Mouse (Mus musculus) regulatory T cell (primary cell): Measurements from ENCODE around the gene Ppp2r5a.

Experiments used
- in situ Hi-C: fragments of 300-600 bp; cut with MboI, MseI; formaldehyde crosslinking; loops from one replicate; pipeline ENCODE4 v1.15.1; 2025; ENCODE audit warnings: high pct_unique_total_duplicates

Gene Ppp2r5a

GRCm38 (mm10) chr1:191327258-191327657 lies 75.8 kb downstream of the Ppp2r5a start:
- in situ Hi-C loops: loop anchor here (10.0 to 25.0 kb wide), 2 partner anchors 210 to 498 kb away; partner anchors contain the start of gene Nek2

- in situ Hi-C loops: loop anchor here (10.0 to 25.0 kb wide), 2 partner anchors 211 to 498 kb away; partner anchors contain the start of gene Nek2
Measured at GRCm38 (mm10) chr1:191326233-191326882, 76.7 kb downstream of the Ppp2r5a start.

GRCm38 (mm10) chr1:191325726-191326232 lies 77.3 kb downstream of the Ppp2r5a start, which contains the start of gene Tmem206:
Tmem206 (plus strand) TSS chr1:191325912.
- in situ Hi-C loops: loop anchor here (10.0 to 25.0 kb wide), 2 partner anchors 212 to 499 kb away; partner anchors contain the start of gene Nek2

DNA sequence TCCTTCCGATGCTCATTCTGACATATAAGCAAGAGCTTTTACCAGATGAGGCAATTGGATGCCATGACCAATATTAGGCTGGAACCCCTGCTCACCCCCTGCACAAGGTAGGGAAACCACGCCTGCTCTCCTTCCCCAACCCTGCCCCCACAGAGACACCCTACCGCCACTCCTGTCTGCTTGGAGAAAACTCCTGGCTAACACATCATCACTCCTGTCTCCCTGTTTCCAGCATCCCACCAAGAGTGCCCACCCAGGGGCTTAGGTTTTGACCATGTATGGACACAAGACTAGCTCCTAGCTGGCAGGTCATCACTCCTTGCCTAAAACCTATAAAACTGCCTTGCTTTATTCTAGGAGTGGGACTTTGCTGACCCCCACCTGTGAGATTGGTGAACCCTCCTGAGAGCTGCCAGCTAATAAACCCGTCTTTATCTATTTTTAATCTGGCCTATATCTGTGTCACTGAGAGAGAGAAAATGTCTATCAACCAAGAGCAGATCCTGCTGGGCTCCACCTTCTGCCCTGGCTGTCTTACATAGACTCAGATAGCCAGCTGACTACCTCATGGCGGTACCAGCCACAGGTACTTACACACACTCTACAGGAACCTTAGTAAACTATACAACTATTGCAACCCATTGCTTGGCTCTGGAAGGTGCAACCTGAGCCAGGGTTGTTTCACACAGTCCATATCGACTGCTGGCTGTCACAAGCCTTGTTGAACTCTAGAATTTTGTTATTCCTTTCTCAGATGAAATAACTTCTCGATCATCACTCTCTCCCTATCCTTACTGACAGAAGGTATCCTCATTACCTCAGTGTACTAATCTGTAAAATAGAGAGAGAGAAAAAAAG lies 78.1 kb downstream of the Ppp2r5a start:
- in situ Hi-C loops: loop anchor here (10.0 to 25.0 kb wide), 2 partner anchors 212 to 500 kb away; partner anchors contain the start of gene Nek2

GRCm38 (mm10) chr1:191323381-191323780 lies 79.7 kb downstream of the Ppp2r5a start:
- in situ Hi-C loops: loop anchor here (10.0 kb wide), 1 partner anchor 501 kb away; the partner anchor contains the start of gene Nek2

- in situ Hi-C loops: no loop called here
Measured at GRCm38 (mm10) chr1:191318686-191319085, 84.4 kb downstream of the Ppp2r5a start.

DNA sequence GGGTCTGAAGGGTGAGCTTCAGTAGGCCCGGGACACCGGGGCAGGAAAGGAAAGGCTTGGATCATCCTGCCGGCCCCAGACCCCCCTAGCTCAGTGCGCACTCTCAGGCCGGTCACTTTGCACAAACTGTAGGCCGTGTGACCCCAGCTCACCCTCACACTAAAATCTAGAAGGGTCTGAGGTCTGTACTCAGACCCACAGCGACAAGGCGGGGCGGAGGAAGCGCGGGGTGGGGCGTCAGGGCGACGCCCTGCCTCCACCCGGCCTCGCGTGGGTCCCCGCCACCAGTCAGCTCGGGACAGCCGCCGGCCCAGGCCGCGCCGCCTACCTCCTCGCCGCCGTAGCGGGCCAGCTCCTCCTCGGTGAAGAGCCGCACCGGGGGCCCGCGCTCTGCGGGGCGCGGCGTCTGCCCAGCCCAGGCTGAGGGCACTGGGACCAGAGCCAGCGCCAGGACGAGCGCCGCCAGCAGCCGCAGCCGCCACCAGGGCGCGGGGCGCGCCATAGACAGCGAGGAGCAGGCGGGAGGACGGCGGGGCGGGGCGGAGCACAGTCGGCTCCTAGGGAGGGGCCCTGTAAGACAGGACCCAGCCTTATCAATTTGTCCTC lies 85.4 kb downstream of the Ppp2r5a start, which contains the start of gene Nenf:
Gene Nenf (minus strand): TSS at position 604 of the 606 bp plus-strand sequence.
- in situ Hi-C loops: no loop called here

GRCm38 (mm10) chr1:191316818-191317217 lies 86.3 kb downstream of the Ppp2r5a start:
- in situ Hi-C loops: no loop called here

- in situ Hi-C loops: no loop called here
Measured at GRCm38 (mm10) chr1:191313926-191314325, 89.1 kb downstream of the Ppp2r5a start.

DNA sequence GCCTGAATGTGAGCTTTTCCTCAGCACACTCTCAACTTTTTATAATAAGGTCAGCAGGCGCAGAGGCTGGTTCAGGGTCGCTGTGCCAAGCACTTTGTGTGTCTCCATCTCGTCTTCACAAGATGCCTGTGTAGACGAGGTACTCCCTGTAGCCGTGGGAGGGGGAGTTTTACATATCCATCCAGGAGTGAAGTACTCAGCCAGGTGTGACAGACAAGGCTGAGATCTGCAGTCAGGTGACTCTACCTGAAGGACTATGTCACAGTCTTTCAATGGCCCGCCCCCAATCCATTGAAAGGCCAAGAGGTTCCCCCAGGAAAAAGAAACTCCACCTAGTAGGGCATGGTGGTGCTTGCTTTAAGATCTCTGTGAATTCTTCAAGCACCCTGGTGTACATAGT lies 89.9 kb downstream of the Ppp2r5a start:
- in situ Hi-C loops: no loop called here

DNA sequence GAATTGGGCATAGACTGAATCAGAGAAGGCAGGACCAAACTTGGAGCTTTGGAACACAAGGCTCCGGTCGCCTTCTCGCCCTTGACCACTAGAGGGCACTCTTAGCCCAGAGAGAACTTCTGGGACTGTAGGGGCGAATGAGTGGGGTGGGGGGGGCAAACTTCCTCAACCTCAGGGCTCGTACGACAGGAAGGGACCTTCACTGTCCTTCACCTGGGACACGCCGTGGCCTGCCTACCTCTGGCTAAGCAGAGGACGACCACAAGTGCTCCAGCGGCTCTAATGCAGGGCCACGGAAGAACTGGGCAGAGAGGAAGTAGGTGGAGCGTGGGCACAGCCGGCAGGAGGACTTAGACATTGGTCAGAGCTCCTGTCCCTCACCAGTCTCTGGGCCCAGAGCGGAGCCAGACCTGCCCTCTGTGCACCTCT lies 90.5 kb downstream of the Ppp2r5a start:
- in situ Hi-C loops: no loop called here

GRCm38 (mm10) chr1:191311296-191311898 lies 91.7 kb downstream of the Ppp2r5a start:
- in situ Hi-C loops: no loop called here

- in situ Hi-C loops: no loop called here
Measured at GRCm38 (mm10) chr1:191307766-191308455, 95.2 kb downstream of the Ppp2r5a start.

DNA sequence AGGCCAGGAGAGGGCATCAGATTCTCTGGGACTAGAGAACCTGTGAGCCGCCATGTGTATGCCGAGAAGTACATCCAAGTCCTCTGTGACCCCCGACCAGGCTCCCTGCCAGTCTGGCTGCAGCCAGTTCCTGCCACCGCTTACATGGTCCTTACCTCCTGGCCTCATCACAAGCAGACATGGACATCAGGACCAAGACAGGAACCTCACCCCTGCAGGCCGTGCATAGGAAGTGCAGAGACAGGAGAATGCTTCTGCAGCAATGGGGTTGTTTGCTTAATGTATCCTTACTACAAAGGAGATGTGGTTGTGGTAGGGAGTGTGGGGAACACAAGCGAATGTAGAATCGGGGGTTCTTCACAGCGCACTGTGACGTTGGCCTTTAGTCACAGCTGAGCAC lies 96.8 kb downstream of the Ppp2r5a start:
- in situ Hi-C loops: no loop called here

- in situ Hi-C loops: no loop called here
Measured at GRCm38 (mm10) chr1:191305610-191306009, 97.5 kb downstream of the Ppp2r5a start.

- in situ Hi-C loops: no loop called here
Measured at GRCm38 (mm10) chr1:191304216-191304615, 98.9 kb downstream of the Ppp2r5a start.

GRCm38 (mm10) chr1:191303736-191304135 lies 99.3 kb downstream of the Ppp2r5a start:
- in situ Hi-C loops: no loop called here
